8 mouse cellular contexts compared by ENCODE assay signal in genomic region chr17:30892730-30893129, GRCm38 (mm10). TPM values are rescaled to one million over a fixed set of nuclear protein-coding genes. Genes with fewer than 3 reads are reported as not detected.
DNase-seq lines count a peak whose midpoint lies in the region; ATAC-seq and TF ChIP-seq lines count a peak whose summit lies in the region.
"Had no signal": no experiment of that assay in that cellular context is flagged by ENCODE, and none has a peak within 500 bp of the region (broad histone marks: within the 10 kb centered on the region; RNA-seq: fewer than 3 reads in every experiment).

No protein-coding gene starts in this region.

- H3K36me3 ChIP-seq in limb, embryonic 11.5 days (ENCODE audit: control insufficient read depth, insufficient read depth, low read length), result no peaks in the 10 kb centered on the region
- H3K36me3 ChIP-seq in limb, embryonic 10.5 days, result no peaks in the 10 kb centered on the region
- H3K36me3 ChIP-seq in MEL (ENCODE audit: control insufficient read depth in 1 of 2, insufficient read depth in 2 of 2, low read length in 2 of 2), result no peaks in the 10 kb centered on the region
- H3K36me3 ChIP-seq in stomach, postnatal 0 days (ENCODE audit: control insufficient read depth, insufficient read depth, low read length), result no peaks in the 10 kb centered on the region
- H3K36me3 ChIP-seq: limb, embryonic 15.5 days had no signal

- H3K27ac ChIP-seq in limb, embryonic 11.5 days (replicated peaks; ENCODE audit: low read depth, low read length), result no peak overlapping the region
- H3K27ac ChIP-seq in limb, embryonic 10.5 days, result no peak overlapping the region
- no peak overlapping the region for H3K27ac ChIP-seq in MEL (ENCODE audit: control insufficient read depth, low read depth, low read length)
- no peak overlapping the region for H3K27ac ChIP-seq in cortical plate, adult 2 months (ENCODE audit: insufficient read depth, low read length)
- H3K27ac ChIP-seq in stomach, postnatal 0 days (replicated peaks), result no peak overlapping the region
- H3K27ac ChIP-seq: limb, embryonic 15.5 days had no signal

- peak; percentile 61 to 69 (median 66) for TF ChIP-seq CTCF in MEL (IDR thresholded peaks at IDR 0.05 in 2 of 3, conservative IDR thresholded peaks at IDR 0.05 in 1 of 3; ENCODE audit: control insufficient read depth in 1 of 3, insufficient read depth in 1 of 3, low read depth in 2 of 3, low read length in 3 of 3, poor library complexity in 1 of 3, severe bottlenecking in 1 of 3)
- peak; percentile 36; the same call in 1 of the 2 replicates for TF ChIP-seq CTCF in cortical plate, adult 2 months (IDR thresholded peaks at IDR 0.05; ENCODE audit: extremely low read depth, insufficient read depth, low read length)
- TF ChIP-seq CTCF in stomach, postnatal 0 days (IDR thresholded peaks at IDR 0.05; ENCODE audit: low read depth), result peak; percentile 57

- TF ChIP-seq POLR2A in MEL (IDR thresholded peaks at IDR 0.05; ENCODE audit: control insufficient read depth in 1 of 2, insufficient read depth in 1 of 2, low read depth in 1 of 2, low read length in 2 of 2, poor library complexity in 1 of 2), result no peak
- TF ChIP-seq POLR2A in cortical plate, adult 2 months (IDR thresholded peaks at IDR 0.05; ENCODE audit: extremely low read depth, insufficient read depth, low read length), result no peak

- DNase-seq in limb, embryonic 11.5 days (ENCODE audit: low spot score), result peak; percentile 57
- DNase-seq in limb, embryonic 10.5 days (ENCODE audit: low spot score), result no peak
- DNase-seq in MEL (ENCODE audit: low read depth, low spot score), result peak; percentile 68
- DNase-seq in stomach, postnatal 0 days (ENCODE audit: low spot score), result no peak
- DNase-seq in urinary bladder, adult 2 months (ENCODE audit: low spot score), result no peak

- TF ChIP-seq EP300 in MEL (IDR thresholded peaks at IDR 0.05; ENCODE audit: low read depth in 1 of 2, low read length in 2 of 2), result no peak
- no peak for TF ChIP-seq EP300 in stomach, postnatal 0 days (optimal IDR thresholded peaks at IDR 0.05)

- ATAC-seq in limb, embryonic 11.5 days (ENCODE audit: insufficient number of reproducible peaks, low FRiP score, low TSS enrichment, low read depth), result no peak
- ATAC-seq in stomach, postnatal 0 days (ENCODE audit: low FRiP score, low TSS enrichment), result no peak
- ATAC-seq in megakaryocyte-erythroid progenitor cell, adult 5-6 weeks (replicated peaks; ENCODE audit: low FRiP score, low TSS enrichment, poor library complexity, severe bottlenecking), result no peak

- H3K4me3 ChIP-seq in limb, embryonic 11.5 days (ENCODE audit: low read depth, low read length), result no peak overlapping the region
- H3K4me3 ChIP-seq in limb, embryonic 10.5 days, result no peak overlapping the region
- H3K4me3 ChIP-seq in MEL (ENCODE audit: control insufficient read depth in 1 of 2, insufficient read depth in 1 of 2, low read depth in 2 of 2, low read length in 2 of 2), result no peak overlapping the region
- H3K4me3 ChIP-seq in cortical plate, adult 2 months (ENCODE audit: insufficient read depth, low read length), result no peak overlapping the region
- H3K4me3 ChIP-seq in stomach, postnatal 0 days (ENCODE audit: low read depth, low read length), result no peak overlapping the region
- H3K4me3 ChIP-seq: limb, embryonic 15.5 days had no signal

- no peaks in the 10 kb centered on the region for H3K9me3 ChIP-seq in limb, embryonic 11.5 days (ENCODE audit: control insufficient read depth, low read length)
- no peaks in the 10 kb centered on the region for H3K9me3 ChIP-seq in limb, embryonic 10.5 days (replicated peaks)
- H3K9me3 ChIP-seq in MEL (replicated peaks; ENCODE audit: insufficient read depth, low read length), result no peaks in the 10 kb centered on the region
- H3K9me3 ChIP-seq in stomach, postnatal 0 days (ENCODE audit: control insufficient read depth, low read length), result no peaks in the 10 kb centered on the region
- H3K9me3 ChIP-seq: limb, embryonic 15.5 days had no signal

- H3K27me3 ChIP-seq in limb, embryonic 11.5 days (ENCODE audit: control insufficient read depth, insufficient read depth, low read length), result no peaks in the 10 kb centered on the region
- peaks cover 19% of the 10 kb centered on the region; the same call in 1 of the 2 replicates for H3K27me3 ChIP-seq in limb, embryonic 10.5 days (ENCODE audit: low read depth, poor library complexity, severe bottlenecking)
- no peaks in the 10 kb centered on the region for H3K27me3 ChIP-seq in MEL (ENCODE audit: control insufficient read depth in 1 of 2, insufficient read depth in 2 of 2, low read length in 2 of 2)
- no peaks in the 10 kb centered on the region for H3K27me3 ChIP-seq in stomach, postnatal 0 days (ENCODE audit: control insufficient read depth, insufficient read depth, low read length)

- no peak overlapping the region for H3K9ac ChIP-seq in limb, embryonic 11.5 days (ENCODE audit: low read length)
- H3K9ac ChIP-seq in MEL (ENCODE audit: control insufficient read depth, low read depth, low read length, poor library complexity, severe bottlenecking), result no peak overlapping the region
- no peak overlapping the region for H3K9ac ChIP-seq in stomach, postnatal 0 days (ENCODE audit: low read length)
- H3K9ac ChIP-seq: limb, embryonic 15.5 days had no signal

- no peaks in the 10 kb centered on the region for H3K79me2 ChIP-seq in MEL (ENCODE audit: control insufficient read depth, insufficient read depth, low read length, poor library complexity)

- TF ChIP-seq RAD21 in MEL (IDR thresholded peaks at IDR 0.05; ENCODE audit: low read depth, low read length), result peak; percentile 44

- 32% methylated on average over 2 of the region's 2 CpGs for WGBS in limb, embryonic 11.5 days
- 41% methylated on average over 2 of the region's 2 CpGs for WGBS in limb, embryonic 10.5 days
- 16% methylated on average over 2 of the region's 2 CpGs for WGBS in stomach, postnatal 0 days

- H3K4me1 ChIP-seq in limb, embryonic 11.5 days (ENCODE audit: control insufficient read depth, insufficient read depth, low read length), result peaks cover 3% of the 10 kb centered on the region; the same call in 1 of the 2 replicates
- peaks cover 24% of the 10 kb centered on the region for H3K4me1 ChIP-seq in limb, embryonic 10.5 days
- H3K4me1 ChIP-seq in MEL (ENCODE audit: control insufficient read depth in 1 of 2, insufficient read depth in 2 of 2, low read length in 2 of 2), result no peaks in the 10 kb centered on the region
- H3K4me1 ChIP-seq in cortical plate, adult 2 months (ENCODE audit: control insufficient read depth, insufficient read depth, low read length), result no peaks in the 10 kb centered on the region
- H3K4me1 ChIP-seq in stomach, postnatal 0 days (replicated peaks; ENCODE audit: control insufficient read depth, insufficient read depth), result no peaks in the 10 kb centered on the region

- no peak overlapping the region for H3K4me2 ChIP-seq in limb, embryonic 11.5 days (ENCODE audit: low read depth, severe bottlenecking)
- no peak overlapping the region for H3K4me2 ChIP-seq in stomach, postnatal 0 days (replicated peaks; ENCODE audit: low read depth)
- H3K4me2 ChIP-seq: limb, embryonic 15.5 days had no signal

TF ChIP-seq in MEL, 35 proteins besides CTCF, POLR2A, EP300 and RAD21:
- peak; percentile 60 for TF ChIP-seq SMC3 (IDR thresholded peaks at IDR 0.05; ENCODE audit: low read depth, low read length)
- TF ChIP-seq MAFK (IDR thresholded peaks at IDR 0.05; ENCODE audit: borderline replicate concordance, low read depth, low read length), result no peak

RNA-seq across cellular contexts. Expression of gene Glp1r, which starts 8.9 kb away (rescaled TPM):
- not detected in 2 replicates for polyA plus RNA-seq in limb, embryonic 11.5 days (2014; fragmentation: Nextera tagmentation; extraction: Ambion mirVana)
- polyA plus RNA-seq in limb, embryonic 10.5 days (2016; fragmentation: Nextera tagmentation; extraction: Ambion mirVana), result 0.10 TPM in 1 of 2 replicates, not detected in the other
- 0.04 TPM in 1 of 2 replicates, not detected in the other for total RNA-seq in MEL (2012; rRNA removed)
- under 1 TPM in 1 of 2 experiments, not detected in 1; 0.04 TPM for polyA plus RNA-seq in MEL (2012; ENCODE audit: insufficient read depth in 1 of 2, insufficient read length in 2 of 2, low read depth in 1 of 2, low replicate concordance in 2 of 2, missing spikeins in 1 of 2)
- polyA plus RNA-seq in cortical plate, adult 2 months (2012; rRNA removed), result 0.23 and 0.31 TPM in 2 replicates
- polyA plus RNA-seq in stomach, postnatal 0 days (2015; fragmentation: Nextera tagmentation; extraction: Ambion mirVana), result 0.13 and 0.18 TPM in 2 replicates
- polyA plus RNA-seq in urinary bladder, adult 2 months (2012; rRNA removed), result 0.01 TPM in 2 replicates
- not detected in 2 replicates for total RNA-seq in megakaryocyte-erythroid progenitor cell, adult 5-6 weeks (2014; fragmentation: Nextera tagmentation)
- not detected in 2 replicates for total RNA-seq in megakaryocyte-erythroid progenitor cell, adult 5-6 weeks (2017)

Comparison
In these comparisons a context has a peak if more than half of its experiments do, and no peak if none do; other contexts are left out.
1. DNase-seq: peak in limb, embryonic 11.5 days (single experiment) and MEL (single experiment); none in limb, embryonic 10.5 days (single experiment), stomach, postnatal 0 days (single experiment) and urinary bladder, adult 2 months (single experiment).
2. Peak in every context shown above with its lines, with median percentiles within 50 percentile points of each other: CTCF ChIP-seq.